Mouse (Mus musculus): ENCODE results near the gene Gm45808.
"Not testable (repeated sequence)": the region's sequence is repeated elsewhere in the genome, so short reads cannot be mapped to it uniquely, and the experiment has no call there.

Gm45808 gene

DNA sequence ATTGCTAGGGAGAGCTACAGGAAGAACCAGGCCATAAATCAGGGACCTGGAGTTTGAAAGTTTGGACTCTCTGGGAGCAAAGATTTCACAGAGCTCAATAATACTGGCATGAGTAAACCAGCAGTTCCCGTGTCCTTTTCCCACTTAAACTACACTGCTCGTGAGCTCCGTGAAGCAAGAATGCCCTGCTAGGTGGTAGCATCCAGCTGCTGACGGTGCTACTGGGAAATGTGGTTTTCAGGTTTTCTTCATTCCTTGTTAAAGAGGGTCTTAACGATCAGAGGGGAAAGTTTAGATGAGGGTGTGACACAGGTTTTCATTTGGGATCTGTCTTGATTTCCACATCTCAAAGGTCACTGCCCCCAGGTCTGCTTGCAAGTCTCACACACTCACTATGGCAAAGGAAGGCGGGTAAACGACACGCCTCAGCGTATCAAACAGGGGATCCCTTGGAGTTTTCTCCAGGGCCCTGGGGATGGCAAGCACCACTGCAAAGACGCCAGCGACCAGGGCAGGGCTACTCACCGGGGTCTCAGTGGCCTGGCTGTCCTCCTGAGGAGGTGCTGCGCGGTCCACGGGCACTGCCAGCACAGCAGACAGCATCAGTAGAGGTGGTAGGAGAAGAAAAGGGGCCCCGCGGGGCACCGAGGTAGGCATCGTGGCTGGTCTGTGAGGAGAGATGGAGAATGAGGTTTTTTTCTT, 22.7 kb upstream of the Gm45808 start:
- no peak for DNase-seq (ENCODE audit: low spot score)

DNA sequence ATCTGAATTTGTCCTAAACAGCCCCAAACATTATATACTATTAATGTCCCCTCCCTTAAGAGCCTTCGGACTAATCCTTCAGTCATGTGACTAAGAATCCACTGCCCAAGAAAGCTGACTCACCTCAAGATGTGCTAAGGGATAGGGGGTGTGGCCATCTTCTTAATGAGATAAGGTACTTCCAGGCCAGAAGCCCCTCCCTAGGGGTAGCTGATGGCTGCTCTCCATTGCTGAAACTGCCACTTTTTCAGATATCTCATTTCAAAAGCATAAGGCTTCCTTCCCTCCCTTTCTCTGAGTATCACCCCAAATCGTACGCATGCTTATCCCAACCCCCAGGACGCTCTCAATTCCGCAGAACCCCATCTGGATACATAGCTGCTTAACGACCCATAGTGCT, 21.9 kb upstream of the Gm45808 start:
- DNase-seq (ENCODE audit: low spot score) = no peak

DNA sequence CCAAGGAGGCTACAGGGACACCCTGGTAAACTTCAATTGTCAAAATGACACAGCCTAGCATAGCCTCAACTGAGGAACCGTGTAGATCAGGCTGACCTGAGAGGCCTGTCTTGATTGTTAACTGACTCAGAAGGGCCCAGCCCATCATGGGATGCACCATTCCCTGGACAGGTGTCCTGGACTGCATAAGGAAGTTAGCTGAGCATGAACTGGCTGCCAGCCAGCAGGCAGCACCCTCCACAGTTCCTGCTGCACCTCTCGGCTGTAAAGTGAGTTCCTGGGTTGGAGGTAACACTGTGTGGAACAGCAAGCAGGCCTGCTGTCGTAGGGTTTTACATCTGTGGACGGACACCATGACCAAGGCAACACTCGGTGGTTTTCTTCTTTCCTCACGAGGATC, 21.0 kb upstream of the Gm45808 start:
- no peak for DNase-seq (ENCODE audit: low spot score)

DNA sequence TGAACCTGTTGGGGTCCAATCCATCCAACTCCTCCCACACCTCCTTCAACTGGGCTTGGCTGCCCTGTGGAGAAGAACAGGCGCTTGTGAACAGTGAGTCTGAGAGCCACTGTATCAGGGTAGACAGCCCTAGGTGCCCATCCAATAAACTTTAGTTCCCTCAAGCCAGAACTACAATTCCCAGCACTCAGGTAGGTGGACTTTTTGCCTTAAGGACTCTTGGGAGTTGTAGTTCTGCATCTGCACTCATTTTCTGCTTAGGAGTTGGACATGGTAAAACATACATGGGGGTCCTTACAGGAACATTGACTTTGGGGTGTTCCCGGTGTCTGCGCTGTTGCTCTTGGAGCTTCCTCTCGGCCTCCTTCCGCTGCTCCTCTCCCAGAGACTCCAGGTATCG, 11.8 kb upstream of the Gm45808 start:
- no peak for DNase-seq (ENCODE audit: low spot score)

DNA sequence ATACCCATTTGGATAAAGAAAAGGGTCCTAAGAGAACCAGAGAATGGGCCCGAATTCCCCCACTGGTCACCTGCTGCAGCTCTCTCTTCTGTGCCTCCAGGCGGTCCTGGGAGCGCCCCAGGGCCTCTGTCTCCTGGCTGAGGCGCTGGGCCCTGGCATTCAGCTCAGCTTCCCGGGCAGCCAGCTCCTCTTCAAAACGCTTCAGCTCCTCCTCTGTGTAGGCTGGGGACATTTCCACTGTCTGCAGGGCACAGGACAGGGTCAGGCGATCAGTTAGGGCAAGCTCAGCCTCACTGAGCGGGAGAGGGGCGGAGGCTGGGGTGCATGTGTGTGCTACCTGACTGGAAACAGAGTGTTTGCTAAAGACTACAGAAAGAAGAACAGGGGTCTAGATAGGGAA, 7.9 kb upstream of the Gm45808 start:
- no peak for DNase-seq (ENCODE audit: low spot score)

DNA sequence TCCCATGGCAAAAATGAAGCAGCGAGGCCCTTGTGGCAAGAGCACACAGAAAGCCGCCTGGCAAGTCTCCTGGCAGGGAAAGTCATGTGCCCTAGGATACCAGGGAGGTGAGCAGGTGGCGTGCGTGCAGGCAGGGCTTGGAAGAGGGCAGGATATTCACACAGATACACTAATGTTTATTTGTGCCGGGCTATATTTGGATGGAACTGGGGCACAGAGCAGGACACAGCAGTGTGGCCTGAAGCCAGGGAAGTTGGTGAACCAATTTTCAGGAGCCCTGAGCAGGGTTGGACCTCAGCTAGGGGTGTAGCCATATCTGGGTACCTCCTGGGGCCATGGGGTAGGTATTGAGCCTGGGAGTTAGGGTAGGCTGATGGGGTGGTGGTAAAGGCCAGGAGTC, 6.3 kb upstream of the Gm45808 start:
- peak; percentile 81 for DNase-seq (ENCODE audit: low spot score)

DNA sequence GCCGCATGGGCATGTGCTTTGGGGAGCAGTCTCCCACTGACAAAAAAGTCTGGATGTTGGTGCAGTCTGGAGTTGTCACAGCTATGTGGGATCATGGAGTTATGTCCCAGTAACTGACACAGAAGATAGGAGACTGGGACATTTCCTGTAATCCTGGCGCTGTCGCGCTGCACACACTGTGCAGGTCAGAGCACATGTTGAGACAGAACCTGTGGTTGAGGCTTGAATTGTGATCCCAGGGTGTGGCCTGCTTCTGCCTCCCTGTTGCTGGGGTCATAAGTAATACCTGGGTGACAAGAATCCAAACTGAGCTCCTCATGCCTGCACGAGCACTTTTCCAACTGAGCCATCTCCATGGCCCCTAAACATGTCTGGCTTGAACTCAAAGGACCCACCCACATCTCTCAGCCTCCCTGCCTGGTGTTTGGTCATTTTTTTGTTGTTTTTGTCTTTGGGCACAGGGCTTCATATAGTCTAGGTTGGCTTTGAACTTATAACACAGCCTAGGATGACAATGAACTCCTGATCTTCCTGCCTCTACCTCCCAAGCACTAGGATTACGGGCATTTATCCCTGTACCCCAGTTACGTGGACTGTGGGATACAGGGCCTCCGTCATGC, 5.7 kb upstream of the Gm45808 start:
- no peak for DNase-seq (ENCODE audit: low spot score)

DNA sequence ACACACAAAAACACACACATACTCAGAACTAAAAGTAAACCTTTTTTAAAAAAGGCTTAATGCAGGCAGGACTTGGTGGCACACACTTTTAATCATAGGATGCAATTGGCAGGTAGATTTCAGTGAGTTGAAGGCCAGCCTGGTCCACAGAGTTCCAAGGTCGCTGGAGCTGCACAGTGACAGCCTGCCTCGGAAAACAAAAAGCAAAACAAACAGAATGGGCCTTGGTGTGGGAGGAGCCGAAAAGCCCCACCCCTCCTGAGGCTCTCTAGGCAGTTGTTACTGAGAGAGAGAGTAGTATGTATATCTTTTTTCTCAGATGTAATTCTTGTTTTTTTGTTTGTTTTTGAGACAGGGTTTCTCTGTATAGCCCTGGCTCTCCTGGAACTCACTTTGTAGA, 4.7 kb upstream of the Gm45808 start:
- DNase-seq (ENCODE audit: low spot score) = peak; percentile 49

DNA sequence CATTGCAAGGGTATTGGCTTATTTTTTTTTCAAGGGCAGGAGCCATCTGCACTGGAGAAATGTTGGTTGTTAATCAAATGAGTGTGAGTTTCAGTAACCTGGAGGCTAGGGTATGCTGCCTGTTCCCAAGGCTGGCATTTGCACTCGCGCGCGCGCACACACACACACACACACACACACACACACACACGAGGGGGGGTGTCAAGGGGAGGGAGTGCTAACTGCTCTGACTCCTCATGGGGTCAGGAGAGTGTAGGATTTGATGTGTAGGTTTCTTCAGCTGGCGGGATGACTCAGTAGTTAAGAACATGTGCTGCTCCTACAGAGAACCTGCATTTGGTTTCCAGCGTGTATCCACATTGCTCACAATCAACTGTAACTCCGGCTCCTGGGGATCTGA, 4.2 kb upstream of the Gm45808 start:
- no peak for DNase-seq (ENCODE audit: low spot score)

DNA sequence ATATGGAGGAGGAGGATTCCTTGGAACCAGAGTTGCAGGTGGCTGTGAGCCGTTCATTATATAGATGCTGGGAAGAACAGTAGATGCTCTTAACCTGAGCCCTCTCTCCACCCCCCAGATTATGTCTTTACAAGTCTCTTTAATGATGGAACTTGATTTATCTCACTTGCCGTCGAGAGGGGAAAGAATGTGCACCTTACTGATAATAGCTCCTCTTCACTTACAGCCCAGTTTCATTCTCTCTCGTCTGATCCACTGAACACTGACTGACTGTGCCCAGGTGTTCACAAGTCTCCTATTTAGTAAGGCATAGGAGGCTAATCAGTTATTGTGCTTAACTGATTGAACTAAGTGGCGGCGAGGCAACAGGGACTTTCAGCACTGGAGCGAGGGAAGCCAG, 3.0 kb upstream of the Gm45808 start:
- DNase-seq (ENCODE audit: low spot score) = no peak

DNA sequence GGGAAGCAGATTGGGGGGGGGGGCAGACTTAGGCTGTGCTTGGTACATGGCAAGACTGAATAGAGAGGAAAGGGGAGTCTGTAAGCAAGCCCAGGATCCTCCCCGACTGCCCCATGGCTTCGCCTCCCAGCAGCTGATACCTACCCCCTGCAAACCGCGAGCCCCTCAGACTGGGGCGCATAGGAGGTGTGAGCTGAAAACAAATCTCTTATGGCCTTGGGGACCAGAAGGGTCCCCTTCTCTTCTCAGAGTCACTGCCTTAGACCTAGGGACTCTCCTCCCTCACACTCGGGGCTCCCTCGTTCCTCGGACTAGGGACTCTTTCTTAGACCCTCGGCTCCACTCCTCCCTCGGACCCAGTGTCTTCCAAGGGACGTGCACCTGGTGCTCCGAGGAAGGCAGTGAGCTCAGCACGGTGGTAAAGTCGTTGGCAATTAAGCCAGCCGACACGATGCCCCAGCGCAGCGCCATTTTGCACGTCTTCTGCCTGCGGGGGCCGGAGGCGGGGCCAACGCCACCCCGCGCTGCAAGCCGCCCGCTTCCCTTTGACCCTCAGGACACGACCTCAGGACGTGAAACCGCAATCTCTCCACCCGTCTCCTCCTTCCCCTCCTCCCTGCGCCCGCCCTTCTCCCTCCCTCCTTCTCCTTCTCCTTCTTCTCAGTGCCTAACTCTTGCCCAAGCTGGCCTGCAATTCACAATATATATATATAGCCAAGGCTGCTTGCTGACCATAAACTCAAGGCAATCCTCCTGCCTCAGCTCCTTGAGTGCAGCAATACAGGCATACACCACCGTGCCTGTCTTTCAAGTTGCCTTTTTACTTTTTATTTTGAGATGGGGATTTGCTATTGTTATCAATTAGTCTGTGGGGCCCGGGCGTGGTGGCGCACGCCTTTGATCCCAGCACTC, 1.9 kb upstream of the Gm45808 start, which contains the start of gene Dhdh:
Gene Dhdh (minus strand): TSS at position 513 of the 912 bp plus-strand sequence.
- DNase-seq (ENCODE audit: low spot score) = no peak

DNA sequence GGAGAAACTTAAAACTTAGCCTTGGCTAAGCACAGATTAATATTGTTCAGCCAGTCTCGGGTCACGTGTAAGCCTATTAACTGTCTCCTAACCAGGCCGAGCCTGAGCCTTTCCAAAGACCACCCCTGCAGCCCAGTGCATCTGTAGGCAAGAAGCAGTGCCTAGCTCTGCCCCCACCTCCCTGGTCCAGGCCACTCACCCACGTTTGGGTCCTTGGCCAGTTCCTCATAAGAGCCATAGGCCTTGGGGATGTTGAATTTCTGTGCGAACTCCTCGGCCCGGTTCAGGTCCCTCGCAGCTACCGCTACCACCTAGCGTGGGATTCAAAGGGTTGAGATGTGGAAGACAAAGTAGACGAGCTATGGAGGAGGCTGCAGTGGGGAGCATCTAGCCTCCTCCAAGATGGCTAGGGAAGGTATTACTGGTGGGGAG, 1.3 kb upstream of the Gm45808 start:
- DNase-seq (ENCODE audit: low spot score) = no peak

DNA sequence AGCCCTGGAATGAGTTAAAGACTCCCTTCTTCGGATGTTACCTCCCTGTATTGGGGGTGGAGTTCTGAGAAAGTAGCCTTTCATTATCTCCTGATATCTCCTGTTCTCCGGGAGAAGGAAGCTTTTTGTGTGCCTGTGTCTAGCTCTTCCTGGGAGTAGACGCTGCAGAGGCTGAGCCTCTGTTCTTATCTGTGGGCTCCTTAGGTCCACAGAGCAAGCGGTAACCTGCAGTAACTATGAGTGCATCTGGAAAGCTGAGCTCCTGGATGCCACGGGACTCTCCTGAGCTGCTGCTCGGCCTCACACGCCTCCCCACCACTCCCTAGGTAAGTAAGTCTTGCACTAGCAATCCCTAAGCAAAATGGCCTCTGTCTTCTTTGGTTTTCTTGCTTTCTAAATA, 453 bp downstream of the Gm45808 start:
- no peak for DNase-seq (ENCODE audit: low spot score)

DNA sequence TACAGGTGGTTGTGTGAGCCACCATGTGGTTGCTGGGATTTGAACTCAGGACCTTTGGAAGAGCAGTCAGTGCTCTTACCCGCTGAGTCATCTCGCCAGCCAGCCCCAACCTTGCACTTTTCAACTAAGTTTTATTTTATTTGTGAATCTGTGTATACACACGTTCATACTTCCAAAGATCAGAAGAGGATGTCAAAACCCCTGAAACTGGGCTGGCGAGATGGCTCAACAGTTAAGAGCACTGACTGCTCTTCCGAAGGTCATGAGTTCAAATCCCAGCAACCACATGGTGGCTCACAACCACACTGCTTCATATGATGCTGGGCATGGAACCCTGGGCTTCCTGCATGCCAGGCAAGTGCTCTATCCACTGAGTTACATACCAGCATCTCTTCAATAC, 1.6 kb downstream of the Gm45808 start:
- DNase-seq (ENCODE audit: low spot score) = not testable (repeated sequence)

DNA sequence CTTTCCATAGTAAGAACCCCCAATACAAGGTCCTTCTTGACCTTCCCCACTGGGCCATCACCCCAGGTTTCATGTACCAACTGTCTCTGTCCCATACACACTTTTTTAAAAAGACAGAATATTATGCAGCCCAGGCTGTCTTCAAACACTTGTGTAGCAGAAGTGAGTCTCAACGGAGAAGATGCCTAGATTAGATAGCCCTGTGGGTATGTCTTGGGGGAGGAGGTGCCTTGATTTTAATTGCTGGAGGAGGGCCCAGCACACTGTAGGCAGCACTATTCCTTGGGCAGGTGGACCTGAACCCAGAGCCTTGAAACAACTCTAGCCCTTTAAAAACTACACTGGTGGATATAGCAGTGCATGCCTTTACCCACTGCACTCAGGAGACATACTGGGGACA, 4.4 kb downstream of the Gm45808 start:
- DNase-seq (ENCODE audit: low spot score) = no peak

DNA sequence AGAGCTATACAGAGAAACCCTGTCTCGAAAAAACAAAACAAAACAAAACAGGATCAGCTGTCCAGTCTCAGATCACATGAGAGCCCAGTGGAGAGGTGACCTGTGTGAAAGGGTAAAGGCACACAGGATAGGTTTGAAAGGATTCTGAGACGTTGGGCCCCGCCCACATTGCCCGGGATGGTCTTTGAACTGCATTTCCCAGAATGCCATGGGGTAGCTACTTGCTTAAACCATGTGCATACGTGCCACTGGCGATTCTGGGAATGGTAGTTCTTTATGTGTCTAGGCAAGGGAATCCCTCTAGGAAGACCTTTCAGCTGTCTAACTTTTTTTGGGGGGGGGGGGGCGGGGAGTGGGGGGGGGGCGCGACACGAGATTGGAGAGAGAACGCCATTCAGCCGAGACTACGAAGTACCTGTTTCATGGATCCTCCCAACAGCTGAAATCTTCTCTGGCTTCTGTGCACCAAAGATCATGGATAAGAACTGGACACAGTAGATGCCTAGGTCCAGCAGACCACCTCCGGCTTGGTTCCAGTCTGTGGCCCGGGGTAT, 5.2 kb downstream of the Gm45808 start, which contains the start of gene Tulp2:
Gene Tulp2 (plus strand): TSS at position 504 of the 554 bp plus-strand sequence.
- peak; percentile 64 for DNase-seq (ENCODE audit: low spot score)

DNA sequence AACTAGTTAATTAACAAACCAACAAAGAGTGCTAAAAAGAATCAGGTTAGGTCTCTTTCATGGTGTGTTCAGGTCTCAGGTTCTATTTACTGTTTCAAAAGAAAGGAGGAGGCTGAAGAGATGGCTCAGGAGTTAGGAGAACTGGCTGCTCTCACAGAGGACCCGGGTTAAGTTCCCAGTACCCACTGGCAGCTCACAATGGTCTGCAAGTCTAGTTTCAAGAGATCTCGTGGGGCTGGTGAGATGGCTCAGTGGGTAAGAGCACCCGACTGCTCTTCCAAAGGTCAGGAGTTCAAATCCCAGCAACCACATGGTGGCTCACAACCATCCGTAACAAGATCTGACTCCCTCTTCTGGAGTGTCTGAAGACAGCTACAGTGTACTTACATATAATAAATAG, 6.3 kb downstream of the Gm45808 start:
- not testable (repeated sequence) for DNase-seq (ENCODE audit: low spot score)

DNA sequence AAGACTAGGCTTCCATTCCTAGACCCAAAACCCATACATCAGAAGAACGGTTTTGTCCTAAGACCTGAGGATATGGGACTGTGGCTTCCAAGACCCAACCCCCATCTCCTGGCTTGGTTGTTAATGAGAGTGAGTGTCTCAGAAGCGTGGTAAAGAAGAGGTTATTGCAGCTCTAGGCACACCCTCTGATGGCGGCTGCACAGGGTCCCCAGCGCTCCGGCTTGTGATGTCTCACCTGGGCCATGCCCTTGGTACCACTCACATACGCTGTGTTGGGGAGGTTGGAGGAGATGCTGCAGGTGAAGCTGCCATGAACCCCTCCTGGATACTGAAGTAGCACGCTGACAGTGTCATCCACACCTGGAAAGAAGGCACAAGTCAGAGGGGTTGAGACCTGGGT, 7.8 kb downstream of the Gm45808 start:
- no peak for DNase-seq (ENCODE audit: low spot score)

DNA sequence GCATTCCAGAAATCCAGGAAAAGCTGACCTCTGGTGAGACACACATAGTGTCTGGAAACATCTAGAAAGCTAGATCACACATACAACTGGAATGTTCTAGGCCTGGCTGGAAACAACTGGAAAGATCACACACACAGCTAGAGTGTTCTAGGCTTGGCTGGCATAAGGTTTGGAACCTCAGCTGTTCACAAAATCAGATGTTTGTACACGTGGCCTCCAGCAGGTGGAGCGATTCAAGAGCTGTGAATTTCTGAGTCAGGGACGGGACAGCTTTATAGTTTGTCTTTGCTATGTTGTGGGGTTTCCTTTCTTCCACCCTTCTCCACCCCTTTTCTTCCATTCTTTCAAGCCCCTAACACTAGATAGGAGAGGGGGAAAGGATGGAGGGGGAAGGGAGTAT, 9.6 kb downstream of the Gm45808 start:
- DNase-seq (ENCODE audit: low spot score) = peak; percentile 80

DNA sequence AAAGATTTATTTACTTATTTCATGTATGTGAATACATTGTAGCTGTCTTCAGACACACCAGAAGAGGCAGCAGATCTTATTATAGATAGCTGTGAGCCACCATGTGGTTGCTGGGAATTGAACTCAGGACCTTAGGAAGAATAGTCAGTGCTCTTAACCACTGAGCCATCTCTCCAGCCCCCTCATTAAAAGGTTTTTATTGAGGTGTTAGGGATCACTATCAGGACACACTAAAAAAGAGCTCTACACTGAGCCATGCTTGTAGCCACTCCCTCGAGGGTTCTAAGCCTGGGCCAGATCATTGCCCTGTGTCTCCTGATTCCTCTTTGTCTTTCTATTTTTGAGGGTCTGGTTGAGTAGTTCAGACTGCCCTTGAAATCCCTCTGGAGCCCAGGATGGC, 10.2 kb downstream of the Gm45808 start:
- DNase-seq (ENCODE audit: low spot score) = no peak

DNA sequence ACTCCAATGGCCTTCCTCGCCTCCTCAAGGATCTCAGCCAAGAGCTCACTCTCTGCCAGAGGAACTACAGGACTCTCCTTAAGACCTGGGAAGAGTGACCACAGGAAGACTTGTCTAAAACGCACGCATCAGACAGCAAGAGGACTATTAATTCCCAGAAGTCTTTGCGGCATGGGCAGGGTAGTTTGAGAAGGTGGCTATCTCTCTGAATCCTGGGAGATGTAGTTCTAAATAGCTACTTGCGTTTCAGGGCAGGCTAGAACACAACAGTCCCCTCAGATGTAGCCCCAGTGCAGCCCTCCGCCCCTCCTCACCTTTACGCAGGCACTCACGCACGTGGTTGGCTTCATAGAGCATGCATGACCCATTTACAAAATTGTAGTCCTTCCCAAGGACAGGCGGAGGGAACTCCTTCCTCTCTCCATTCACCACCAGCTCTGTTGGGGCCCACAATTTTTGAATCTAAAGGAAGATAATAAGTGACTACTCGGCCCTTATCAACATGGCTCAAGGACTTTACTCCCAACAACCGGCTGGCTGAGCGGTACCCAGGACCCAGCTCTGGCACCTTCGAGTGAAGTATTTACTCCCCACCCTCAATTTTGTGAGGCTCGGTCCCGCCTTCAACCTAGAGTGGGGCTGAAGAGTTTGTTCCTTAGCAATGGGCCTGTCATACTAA, 11.2 kb downstream of the Gm45808 start:
- no peak for DNase-seq (ENCODE audit: low spot score)

DNA sequence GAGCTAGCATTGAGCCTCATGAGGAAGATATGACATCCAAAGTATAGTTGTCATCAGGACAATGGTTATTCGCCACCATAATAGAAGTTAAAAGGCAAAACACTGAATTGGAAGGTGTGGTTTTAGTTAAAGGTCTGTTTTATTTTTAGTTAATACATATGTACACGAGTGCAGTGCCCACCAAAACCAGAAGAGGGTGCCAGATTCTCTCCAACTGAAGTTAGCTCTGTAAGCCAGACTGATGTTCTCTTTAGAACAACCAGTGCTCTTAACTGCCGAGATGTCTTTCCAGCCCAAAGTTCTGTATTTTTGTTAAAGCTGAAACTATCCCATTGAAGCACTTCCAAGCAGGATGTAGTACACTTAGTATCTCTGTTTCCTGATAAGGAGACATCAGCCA, 15.7 kb downstream of the Gm45808 start:
- peak; percentile 81 for DNase-seq (ENCODE audit: low spot score)

Data from adipocyte (in vitro differentiated cells).